Mouse (Mus musculus) retina, postnatal 7 days (tissue): ENCODE measurements around the gene Kcnab1.

Experiments
- DNase-seq: peaks from one replicate; pipeline ENCODE4 v3.0.0-alpha.2; 2012; ENCODE audit warnings: low read depth, low spot score

Kcnab1 gene

GRCm38 (mm10) chr3:65204356-65205075 lies 95.3 kb downstream of the Kcnab1 start:
- DNase-seq = no peak

GRCm38 (mm10) chr3:65205539-65206020 lies 96.4 kb downstream of the Kcnab1 start:
- peak; percentile 49 for DNase-seq

GRCm38 (mm10) chr3:65213725-65214124 lies 104.5 kb downstream of the Kcnab1 start:
- DNase-seq = no peak

- DNase-seq = no peak
These were observed 105.5 kb downstream of the Kcnab1 start for GRCm38 (mm10) chr3:65214635-65215034.

- DNase-seq = no peak
These were observed 108.7 kb downstream of the Kcnab1 start for GRCm38 (mm10) chr3:65217673-65218579.

GRCm38 (mm10) chr3:65220287-65220686 lies 111.1 kb downstream of the Kcnab1 start:
- DNase-seq = no peak

- DNase-seq = no peak
These were observed 114.5 kb downstream of the Kcnab1 start for GRCm38 (mm10) chr3:65223635-65224034.

- no peak for DNase-seq
These were observed 121.8 kb downstream of the Kcnab1 start for GRCm38 (mm10) chr3:65230978-65231377.

GRCm38 (mm10) chr3:65231419-65232090 lies 122.4 kb downstream of the Kcnab1 start:
- DNase-seq = no peak

GRCm38 (mm10) chr3:65249023-65249422 lies 139.8 kb downstream of the Kcnab1 start:
- DNase-seq = no peak

- no peak for DNase-seq
These were observed 151.3 kb downstream of the Kcnab1 start for GRCm38 (mm10) chr3:65260521-65260920.

GRCm38 (mm10) chr3:65262506-65263422 lies 153.6 kb downstream of the Kcnab1 start:
- no peak for DNase-seq

GRCm38 (mm10) chr3:65273317-65273716 lies 164.1 kb downstream of the Kcnab1 start:
- no peak for DNase-seq

- DNase-seq = no peak
These were observed 168.6 kb downstream of the Kcnab1 start for GRCm38 (mm10) chr3:65277777-65278176.

GRCm38 (mm10) chr3:65283366-65283765 lies 174.2 kb downstream of the Kcnab1 start:
- DNase-seq = no peak

- no peak for DNase-seq
These were observed 179.8 kb downstream of the Kcnab1 start for GRCm38 (mm10) chr3:65288994-65289393.

- DNase-seq = no peak
These were observed 187.8 kb downstream of the Kcnab1 start for GRCm38 (mm10) chr3:65296996-65297395.

- no peak for DNase-seq
These were observed 190.0 kb downstream of the Kcnab1 start for GRCm38 (mm10) chr3:65299205-65299604.

- DNase-seq = no peak
These were observed 192.3 kb downstream of the Kcnab1 start for GRCm38 (mm10) chr3:65301531-65301930.

- no peak for DNase-seq
These were observed 193.4 kb downstream of the Kcnab1 start for GRCm38 (mm10) chr3:65302559-65302958.

- DNase-seq = no peak
These were observed 206.7 kb downstream of the Kcnab1 start for GRCm38 (mm10) chr3:65315837-65316236.
